In genomic region chr17:53250570-53251265, GRCm38 (mm10) we compare ENCODE assay signal across 20 mouse cellular contexts.
"Had no signal": no experiment of that assay in that cellular context is flagged by ENCODE, and none has a peak within 500 bp of the region (broad histone marks: within the 10 kb centered on the region; RNA-seq: fewer than 3 reads in every experiment).

No protein-coding gene starts in this region.

- H3K36me3 ChIP-seq: limb, embryonic 10.5 days; limb, embryonic 13.5 days; liver, embryonic 12.5 days; liver, embryonic 15.5 days; lung, embryonic 15.5 days; midbrain, embryonic 10.5 days had no signal

- ATAC-seq: inflammation-experienced regulatory T-cells, adult 6 months; intestine, embryonic 16.5 days; liver, embryonic 12.5 days had no signal

- DNase-seq: kidney, adult 18-20 months; kidney, postnatal 25 days; layer of hippocampus, postnatal 36 days; liver; lung, adult 18-20 months; lung, postnatal 10 days; lung, postnatal 36 days; midbrain, embryonic 14.5 days; thymus, postnatal 36 days had no signal

- H3K27me3 ChIP-seq: limb, embryonic 13.5 days; liver, embryonic 12.5 days; liver, embryonic 15.5 days; lung, embryonic 15.5 days; megakaryocyte, embryonic 14.5 days had no signal

- H3K27ac ChIP-seq: left cerebral cortex, adult 2 months; limb, embryonic 10.5 days; limb, embryonic 13.5 days; liver, embryonic 12.5 days; liver, embryonic 15.5 days; lung, embryonic 15.5 days; midbrain, embryonic 10.5 days; stomach, postnatal 0 days had no signal

- H3K4me1 ChIP-seq: limb, embryonic 10.5 days; limb, embryonic 13.5 days; liver, embryonic 12.5 days; liver, embryonic 15.5 days; lung, embryonic 15.5 days; megakaryocyte, embryonic 14.5 days; midbrain, embryonic 10.5 days had no signal

- H3K4me3 ChIP-seq: left cerebral cortex, adult 2 months; limb, embryonic 10.5 days; limb, embryonic 13.5 days; liver, embryonic 12.5 days; liver, embryonic 15.5 days; lung, embryonic 15.5 days; megakaryocyte, embryonic 14.5 days; midbrain, embryonic 10.5 days had no signal

- H3K4me2 ChIP-seq: limb, embryonic 13.5 days; liver, embryonic 12.5 days; liver, embryonic 15.5 days; lung, embryonic 15.5 days had no signal

- H3K9me3 ChIP-seq: limb, embryonic 10.5 days; limb, embryonic 13.5 days; lung, embryonic 15.5 days; midbrain, embryonic 10.5 days had no signal

- H3K9ac ChIP-seq: limb, embryonic 13.5 days; liver, embryonic 12.5 days; liver, embryonic 15.5 days; lung, embryonic 15.5 days had no signal
